Mouse (Mus musculus): Measurements from ENCODE around the gene Ctdspl2. TPM values are rescaled to one million over a fixed set of nuclear protein-coding genes. Genes with fewer than 3 reads are reported as not detected.
"Not testable (repeated sequence)": the region's sequence is repeated elsewhere in the genome, so short reads cannot be mapped to it uniquely, and the experiment has no call there.

Gene Ctdspl2
- polyA plus RNA-seq, 1 experiment from 2014 or later: 40.1 TPM

GRCm38 (mm10) chr2:121995738-121996137 lies 39.9 kb downstream of the Ctdspl2 start:
- Histone ChIP-seq H3K4me2 (ENCODE audit: low read length) (no peak overlapping the region), H3K9me3 (replicated peaks; ENCODE audit: control insufficient read depth, low read length) (no peaks in the 10 kb centered on the region), H3K27ac (ENCODE audit: low read depth, low read length) (no peak overlapping the region), H3K9ac (ENCODE audit: low read length) (no peak overlapping the region), H3K4me1 (ENCODE audit: control insufficient read depth, insufficient read depth, low read length) (no peaks in the 10 kb centered on the region), H3K36me3 (ENCODE audit: control insufficient read depth, insufficient read depth, low read length) (peaks cover 43% of the 10 kb centered on the region), H3K4me3 (ENCODE audit: low read depth, low read length) (no peak overlapping the region), H3K27me3 (replicated peaks; ENCODE audit: control insufficient read depth, insufficient read depth, low read length) (no peaks in the 10 kb centered on the region)
- WGBS: 89% methylated on average over 1 of the region's 1 CpGs
- peak; percentile 39 for DNase-seq (ENCODE audit: low spot score)
- ATAC-seq: no peak

DNA sequence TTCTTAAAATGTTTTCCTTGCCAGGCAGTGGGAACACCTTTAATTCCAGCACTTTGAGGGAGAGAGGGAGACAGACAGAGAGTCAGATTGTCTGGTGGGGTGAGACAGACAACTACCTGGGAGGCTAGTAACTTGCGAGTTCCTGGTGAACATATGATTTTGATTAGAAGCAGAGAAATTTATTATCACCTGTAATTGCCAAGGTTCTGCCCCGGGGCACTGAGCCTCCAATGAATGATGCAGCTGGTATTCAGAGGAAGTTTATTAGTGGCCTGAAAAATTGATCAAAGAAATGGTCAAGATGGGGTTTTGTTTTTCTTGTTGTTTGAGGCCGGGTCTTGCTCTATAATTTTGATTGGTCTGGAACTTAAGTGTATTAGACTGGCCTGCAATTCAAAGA lies 53.0 kb downstream of the Ctdspl2 start:
- Histone ChIP-seq H3K9ac (ENCODE audit: low read length) (no peak overlapping the region), H3K4me1 (ENCODE audit: control insufficient read depth, insufficient read depth, low read length) (no peaks in the 10 kb centered on the region), H3K36me3 (ENCODE audit: control insufficient read depth, insufficient read depth, low read length) (peaks cover 37% of the 10 kb centered on the region), H3K27me3 (replicated peaks; ENCODE audit: control insufficient read depth, insufficient read depth, low read length) (no peaks in the 10 kb centered on the region), H3K27ac (ENCODE audit: low read depth, low read length) (no peak overlapping the region), H3K4me3 (ENCODE audit: low read depth, low read length) (no peak overlapping the region), H3K4me2 (ENCODE audit: low read length) (no peak overlapping the region), H3K9me3 (replicated peaks; ENCODE audit: control insufficient read depth, low read length) (no peaks in the 10 kb centered on the region)
- WGBS: 97% methylated on average over 3 of the region's 3 CpGs
- DNase-seq (ENCODE audit: low spot score): no peak
- ATAC-seq: no peak

DNA sequence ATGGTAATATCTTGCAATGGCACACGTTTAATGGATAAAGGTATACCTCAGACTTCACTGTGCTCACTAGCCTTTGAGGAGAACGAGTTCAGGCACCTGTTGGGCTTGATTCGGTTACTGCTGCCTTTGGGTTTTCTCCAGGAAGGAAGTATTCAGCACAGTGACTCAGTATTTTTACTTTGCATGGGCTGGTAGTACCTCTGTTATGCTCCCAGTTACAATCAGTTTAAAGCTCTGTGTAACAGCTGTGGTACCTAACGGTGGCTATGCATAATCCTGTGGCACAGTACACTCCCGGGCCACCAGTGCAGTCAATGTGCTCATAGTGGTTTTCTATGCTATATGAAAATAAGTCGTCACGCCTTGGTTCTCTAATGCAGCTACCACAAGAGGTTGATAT lies 55.6 kb downstream of the Ctdspl2 start:
- peaks cover 30% of the 10 kb centered on the region for H3K36me3 ChIP-seq (ENCODE audit: control insufficient read depth, insufficient read depth, low read length)
- no peaks in the 10 kb centered on the region for H3K27me3 ChIP-seq (replicated peaks; ENCODE audit: control insufficient read depth, insufficient read depth, low read length)
- 93% methylated on average over 7 of the region's 7 CpGs for WGBS
- no peaks in the 10 kb centered on the region for H3K9me3 ChIP-seq (replicated peaks; ENCODE audit: control insufficient read depth, low read length)
- DNase-seq (ENCODE audit: low spot score) (no peak), ATAC-seq (no peak)
- H3K4me1 ChIP-seq (ENCODE audit: control insufficient read depth, insufficient read depth, low read length): no peaks in the 10 kb centered on the region
- H3K4me2 ChIP-seq (ENCODE audit: low read length): no peak overlapping the region
- H3K4me3 ChIP-seq (ENCODE audit: low read depth, low read length): no peak overlapping the region
- H3K9ac ChIP-seq (ENCODE audit: low read length): no peak overlapping the region
- no peak overlapping the region for H3K27ac ChIP-seq (ENCODE audit: low read depth, low read length)

DNA sequence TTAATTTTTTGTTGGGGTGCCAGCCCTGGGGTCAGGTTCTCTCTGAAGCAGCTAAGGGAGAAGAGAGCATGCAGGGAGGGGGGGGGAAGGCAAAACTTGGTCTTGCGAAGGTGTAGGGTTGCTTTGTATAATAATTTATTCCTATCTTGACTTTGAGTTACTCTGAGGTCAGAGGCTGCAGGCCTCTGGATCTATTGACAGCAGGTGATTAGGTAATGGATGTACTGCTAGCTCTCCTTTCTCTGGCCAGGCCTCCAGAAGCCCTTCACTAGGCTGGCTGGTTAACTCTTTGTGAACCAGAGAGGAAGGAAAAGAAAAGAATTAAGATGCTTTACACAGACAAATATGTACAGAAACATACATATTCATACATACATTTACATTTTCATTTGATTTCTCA lies 62.9 kb downstream of the Ctdspl2 start:
- no peak overlapping the region for H3K4me3 ChIP-seq (ENCODE audit: low read depth, low read length)
- no peaks in the 10 kb centered on the region for H3K4me1 ChIP-seq (ENCODE audit: control insufficient read depth, insufficient read depth, low read length)
- H3K9ac ChIP-seq (ENCODE audit: low read length): no peak overlapping the region
- H3K4me2 ChIP-seq (ENCODE audit: low read length): no peak overlapping the region
- DNase-seq (ENCODE audit: low spot score) (no peak), ATAC-seq (no peak)
- WGBS: 74% methylated on average over 1 of the region's 1 CpGs
- H3K27ac ChIP-seq (ENCODE audit: low read depth, low read length): no peak overlapping the region
- H3K27me3 ChIP-seq (replicated peaks; ENCODE audit: control insufficient read depth, insufficient read depth, low read length): no peaks in the 10 kb centered on the region
- peaks cover 1% of the 10 kb centered on the region; the same call in 1 of the 2 replicates for H3K36me3 ChIP-seq (ENCODE audit: control insufficient read depth, insufficient read depth, low read length)
- no peaks in the 10 kb centered on the region for H3K9me3 ChIP-seq (replicated peaks; ENCODE audit: control insufficient read depth, low read length)

- Histone ChIP-seq H3K9me3 (replicated peaks; ENCODE audit: control insufficient read depth, low read length) (no peaks in the 10 kb centered on the region), H3K9ac (ENCODE audit: low read length) (no peak overlapping the region), H3K4me1 (ENCODE audit: control insufficient read depth, insufficient read depth, low read length) (no peaks in the 10 kb centered on the region), H3K4me3 (ENCODE audit: low read depth, low read length) (no peak overlapping the region), H3K27ac (ENCODE audit: low read depth, low read length) (no peak overlapping the region), H3K27me3 (replicated peaks; ENCODE audit: control insufficient read depth, insufficient read depth, low read length) (no peaks in the 10 kb centered on the region), H3K4me2 (ENCODE audit: low read length) (no peak overlapping the region), H3K36me3 (ENCODE audit: control insufficient read depth, insufficient read depth, low read length) (no peaks in the 10 kb centered on the region)
- 80% methylated on average over 2 of the region's 2 CpGs for WGBS
- ATAC-seq (no peak), DNase-seq (ENCODE audit: low spot score) (no peak)
Observed at GRCm38 (mm10) chr2:122022284-122022683, 66.5 kb downstream of the Ctdspl2 start.

DNA sequence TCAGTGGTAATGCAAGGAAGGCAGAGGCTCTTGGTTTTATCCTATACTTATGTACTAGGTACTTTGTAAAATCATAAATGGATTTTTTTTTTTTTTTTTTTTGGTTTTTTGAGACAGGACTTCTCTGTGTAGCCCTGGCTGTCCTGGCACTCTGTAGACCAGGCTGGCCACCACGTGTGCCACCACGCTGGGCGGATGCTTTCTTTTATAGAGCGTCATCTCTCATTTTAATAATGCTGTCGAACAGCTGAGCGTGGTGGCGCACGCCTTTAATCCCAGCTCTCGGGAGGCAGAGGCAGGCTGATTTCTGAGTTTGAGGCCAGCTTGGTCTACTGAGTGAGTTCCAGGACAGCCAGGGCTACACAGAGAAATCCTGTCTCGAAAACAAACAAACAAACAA lies 71.3 kb downstream of the Ctdspl2 start:
- not testable (repeated sequence) for H3K9me3 ChIP-seq (replicated peaks; ENCODE audit: control insufficient read depth, low read length); H3K36me3 ChIP-seq (ENCODE audit: control insufficient read depth, insufficient read depth, low read length); H3K27ac ChIP-seq (ENCODE audit: low read depth, low read length); DNase-seq (ENCODE audit: low spot score); H3K4me3 ChIP-seq (ENCODE audit: low read depth, low read length); H3K4me1 ChIP-seq (ENCODE audit: control insufficient read depth, insufficient read depth, low read length); H3K9ac ChIP-seq (ENCODE audit: low read length); H3K27me3 ChIP-seq (replicated peaks; ENCODE audit: control insufficient read depth, insufficient read depth, low read length); ATAC-seq; H3K4me2 ChIP-seq (ENCODE audit: low read length)
- 91% methylated on average over 10 of the region's 10 CpGs for WGBS

GRCm38 (mm10) chr2:122027862-122028755 lies 72.3 kb downstream of the Ctdspl2 start, which contains the start of gene Eif3j1:
Gene Eif3j1, plus strand, starts transcription at chr2:122028546.
- H3K27me3 ChIP-seq (replicated peaks; ENCODE audit: control insufficient read depth, insufficient read depth, low read length): no peaks in the 10 kb centered on the region
- peak within 1 kb of the TSS; percentile 87 for H3K9ac ChIP-seq (ENCODE audit: low read length)
- peak within 1 kb of the TSS; percentile 88 for H3K4me3 ChIP-seq (ENCODE audit: low read depth, low read length)
- ATAC-seq: peak; percentile 99
- H3K27ac ChIP-seq (ENCODE audit: low read depth, low read length): peak within 1 kb of the TSS; percentile 65
- peaks cover 9% of the 10 kb centered on the region for H3K4me1 ChIP-seq (ENCODE audit: control insufficient read depth, insufficient read depth, low read length)
- H3K9me3 ChIP-seq (replicated peaks; ENCODE audit: control insufficient read depth, low read length): no peaks in the 10 kb centered on the region
- DNase-seq (ENCODE audit: low spot score): peak; percentile 95
- under 1% methylated on average over 49 of the region's 67 CpGs for WGBS
- H3K36me3 ChIP-seq (ENCODE audit: control insufficient read depth, insufficient read depth, low read length): peaks cover 10% of the 10 kb centered on the region; the same call in 1 of the 2 replicates
- H3K4me2 ChIP-seq (ENCODE audit: low read length): peak within 1 kb of the TSS; percentile 82

DNA sequence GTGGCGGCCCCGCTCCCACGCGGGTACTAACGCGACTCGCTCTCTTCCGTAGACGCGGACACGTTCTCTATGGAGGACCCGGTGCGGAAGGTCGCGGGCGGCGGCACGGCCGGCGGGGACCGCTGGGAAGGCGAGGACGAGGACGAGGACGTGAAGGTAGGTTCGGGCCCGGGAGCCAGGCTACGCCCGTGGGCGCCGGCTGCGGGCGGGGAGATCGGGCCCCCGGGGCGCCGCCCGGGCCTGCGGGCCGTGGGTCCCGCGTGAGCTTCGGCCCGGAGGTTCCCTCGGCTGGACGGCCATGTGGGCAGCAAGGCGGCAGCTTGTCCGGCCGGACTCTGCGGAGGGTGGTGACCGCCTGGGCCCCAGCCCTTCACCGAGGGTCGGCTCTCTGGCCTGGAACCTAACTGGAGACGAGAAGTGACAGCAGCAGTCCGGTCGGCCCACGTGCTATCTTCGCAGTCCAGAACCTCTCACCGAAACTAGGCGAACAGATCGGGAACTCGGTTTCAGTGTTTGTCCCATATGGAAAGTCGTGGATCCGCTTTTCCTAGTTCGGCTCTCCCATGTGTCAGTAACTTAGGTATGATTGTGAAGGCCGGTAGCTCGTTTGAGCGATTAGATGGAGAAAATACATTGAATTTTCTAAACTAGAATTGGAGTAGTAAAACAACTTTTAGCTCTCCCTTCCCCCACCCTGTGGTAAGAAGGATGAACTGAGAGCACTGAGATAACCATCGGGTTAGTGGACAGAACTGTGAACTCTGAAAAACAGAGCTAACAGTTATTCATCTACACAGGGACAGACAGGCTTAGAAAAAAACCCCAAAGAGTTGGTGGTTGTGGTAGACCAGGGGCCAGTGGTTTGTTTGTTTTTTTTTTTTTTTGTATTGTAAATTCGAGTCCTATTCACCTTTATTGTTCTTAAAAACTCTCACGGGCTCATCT lies 73.2 kb downstream of the Ctdspl2 start:
- H3K27ac ChIP-seq (ENCODE audit: low read depth, low read length): peak overlapping the region; percentile 60

More for the DNA sequence above, 73.2 kb downstream of the Ctdspl2 start:
- Histone ChIP-seq H3K27me3 (replicated peaks; ENCODE audit: control insufficient read depth, insufficient read depth, low read length) (no peaks in the 10 kb centered on the region), H3K9me3 (replicated peaks; ENCODE audit: control insufficient read depth, low read length) (no peaks in the 10 kb centered on the region), H3K36me3 (ENCODE audit: control insufficient read depth, insufficient read depth, low read length) (peaks cover 10% of the 10 kb centered on the region; the same call in 1 of the 2 replicates), H3K9ac (ENCODE audit: low read length) (peak overlapping the region; percentile 87), H3K4me2 (ENCODE audit: low read length) (peak overlapping the region; percentile 82), H3K4me1 (ENCODE audit: control insufficient read depth, insufficient read depth, low read length) (peaks cover 9% of the 10 kb centered on the region), H3K4me3 (ENCODE audit: low read depth, low read length) (peak overlapping the region; percentile 88)
- DNase-seq (ENCODE audit: low spot score) (peak; percentile 25), ATAC-seq (peak; percentile 71)
- 1% methylated on average over 59 of the region's 71 CpGs for WGBS

Data from forebrain, embryonic 14.5 days (tissue).